Mouse (Mus musculus) forebrain, embryonic 16.5 days (tissue): Measurements from ENCODE around the gene Gm20388. TPM values are rescaled to one million over a fixed set of nuclear protein-coding genes. Genes with fewer than 3 reads are reported as not detected.
"Not testable (repeated sequence)": the region's sequence is repeated elsewhere in the genome, so short reads cannot be mapped to it uniquely, and the experiment has no call there.

Source experiments
- ATAC-seq: fragments of 200-750 bp; cut with Nextera tagmentation; 2 replicates; pipeline ENCODE4 v1.8.0; 2017; ENCODE audit warnings: mild to moderate bottlenecking, moderate library complexity
- H3K27ac ChIP-seq: fragments of 300-500 bp; sonication (generic); 2 replicates; pipeline ENCODE4 v1.5.1; 2014; ENCODE audit warnings: low read length, control low read depth
- H3K27me3 ChIP-seq: fragments of 300-500 bp; sonication (generic); replicated peaks from 2 replicates; pipeline ENCODE4 v1.6.1; 2014; ENCODE audit warnings: low read length; ENCODE audit not compliant: control insufficient read depth, insufficient read depth
- H3K36me3 ChIP-seq: fragments of 300-500 bp; sonication (generic); 2 replicates; pipeline ENCODE4 v1.6.1; 2014; ENCODE audit not compliant: control insufficient read depth, insufficient read depth
- H3K4me1 ChIP-seq: fragments of 300-500 bp; sonication (generic); replicated peaks from 2 replicates; pipeline ENCODE4 v1.6.1; 2014; ENCODE audit warnings: low read length; ENCODE audit not compliant: control insufficient read depth, insufficient read depth
- H3K4me2 ChIP-seq: fragments of 300-500 bp; sonication (generic); 2 replicates; pipeline ENCODE4 v1.6.1; 2014; ENCODE audit warnings: mild to moderate bottlenecking, low read length, control low read depth
- H3K4me3 ChIP-seq: fragments of 300-500 bp; sonication (generic); replicated peaks from 2 replicates; pipeline ENCODE4 v1.5.1; 2014; ENCODE audit warnings: mild to moderate bottlenecking, low read length, control low read depth
- H3K9ac ChIP-seq: fragments of 300-500 bp; sonication (generic); replicated peaks from 2 replicates; pipeline ENCODE4 v1.6.1; 2014; ENCODE audit warnings: low read depth, low read length, control low read depth
- H3K9me3 ChIP-seq: fragments of 300-500 bp; sonication (generic); 2 replicates; pipeline ENCODE4 v1.6.1; 2016; ENCODE audit warnings: low read length; ENCODE audit not compliant: control insufficient read depth
- WGBS: fragments of 180-500 bp; shearing (Covaris S2); extraction: QIAGEN DNeasy Blood & Tissue Kit; methylation state at CpG from one replicate; pipeline ENCODE4 v1.1.7; 2014; 5-methylcytosine and 5-hydroxymethylcytosine counted together
- polyA plus RNA-seq: library from polyadenylated mRNA; unstranded; fragments of >200 nt; fragmentation: Nextera tagmentation; extraction: Ambion mirVana; gene quantifications from 2 replicates; pipeline ENCODE4 v1.2.1, GENCODE M21; 2015

Gene Gm20388
- polyA plus RNA-seq, 1 experiment from 2014 or later, result 4.7 TPM

DNA sequence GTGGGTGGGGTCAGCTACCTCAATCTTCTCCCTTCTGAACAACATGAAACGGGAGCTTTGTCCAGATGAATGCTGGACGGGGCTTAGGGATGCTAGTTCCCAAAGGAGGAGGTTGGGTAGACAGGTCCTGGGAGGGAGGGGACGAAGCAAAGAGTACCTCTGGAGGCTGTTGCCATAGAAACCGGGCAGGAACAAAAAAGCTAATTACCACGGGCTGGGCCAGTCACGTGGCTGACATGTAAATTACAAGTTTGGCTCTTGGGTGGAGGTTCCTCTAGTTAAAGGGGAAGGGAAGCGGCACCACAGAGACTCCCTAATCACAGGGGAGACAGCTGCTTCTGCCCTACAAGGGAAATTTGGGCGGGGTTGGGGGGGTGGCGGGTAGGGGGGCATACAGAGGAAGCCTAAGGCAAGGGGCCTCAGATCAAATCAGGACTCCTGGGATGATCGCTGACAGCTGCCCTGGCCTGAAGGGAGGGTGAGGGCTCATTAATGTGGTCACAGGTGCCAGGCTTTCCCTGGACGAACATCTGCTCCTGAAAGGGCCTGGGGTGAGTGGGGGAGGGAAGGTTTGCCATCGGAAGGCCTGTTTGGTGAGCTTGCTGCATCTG lies 3502.0 kb downstream of the Gm20388 start:
- Histone ChIP-seq H3K4me2 (peak overlapping the region; percentile 98), H3K27ac (peak overlapping the region; percentile 98), H3K9me3 (no peaks in the 10 kb centered on the region), H3K27me3 (no peaks in the 10 kb centered on the region), H3K9ac (peak overlapping the region; percentile 97), H3K36me3 (no peaks in the 10 kb centered on the region; the same call in none of the 2 replicates), H3K4me1 (peaks cover 36% of the 10 kb centered on the region), H3K4me3 (peak overlapping the region; percentile 92)
- under 1% methylated on average over 12 of the region's 12 CpGs for WGBS
- ATAC-seq, result peak; percentile 13

DNA sequence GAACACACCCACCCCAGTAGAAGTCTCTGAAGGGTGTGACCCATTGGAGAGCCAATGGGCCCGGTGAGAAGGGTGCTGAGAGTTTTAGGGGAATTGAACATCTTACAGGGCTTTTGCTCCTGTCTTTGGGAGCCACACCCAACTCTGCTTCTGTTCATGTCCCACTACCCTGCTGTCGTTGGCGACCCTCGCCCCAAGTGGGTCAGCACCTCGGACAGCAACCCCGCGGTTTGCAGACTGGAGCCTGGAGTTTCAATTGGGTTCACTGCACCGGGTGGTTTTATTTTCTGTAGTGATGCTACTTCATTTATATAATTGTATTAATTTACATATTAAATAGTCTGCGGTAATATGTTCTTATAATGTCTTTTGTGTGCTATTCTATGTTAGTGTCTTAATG lies 3503.6 kb downstream of the Gm20388 start:
- Histone ChIP-seq H3K4me1 (peaks cover 29% of the 10 kb centered on the region), H3K4me2 (peak overlapping the region; percentile 98), H3K9me3 (no peaks in the 10 kb centered on the region), H3K36me3 (peaks cover 12% of the 10 kb centered on the region), H3K9ac (peak overlapping the region; percentile 97), H3K27me3 (no peaks in the 10 kb centered on the region), H3K27ac (peak overlapping the region; percentile 49; the same call in 1 of the 2 replicates), H3K4me3 (peak overlapping the region; percentile 92)
- 10% methylated on average over 9 of the region's 9 CpGs for WGBS
- no peak for ATAC-seq

DNA sequence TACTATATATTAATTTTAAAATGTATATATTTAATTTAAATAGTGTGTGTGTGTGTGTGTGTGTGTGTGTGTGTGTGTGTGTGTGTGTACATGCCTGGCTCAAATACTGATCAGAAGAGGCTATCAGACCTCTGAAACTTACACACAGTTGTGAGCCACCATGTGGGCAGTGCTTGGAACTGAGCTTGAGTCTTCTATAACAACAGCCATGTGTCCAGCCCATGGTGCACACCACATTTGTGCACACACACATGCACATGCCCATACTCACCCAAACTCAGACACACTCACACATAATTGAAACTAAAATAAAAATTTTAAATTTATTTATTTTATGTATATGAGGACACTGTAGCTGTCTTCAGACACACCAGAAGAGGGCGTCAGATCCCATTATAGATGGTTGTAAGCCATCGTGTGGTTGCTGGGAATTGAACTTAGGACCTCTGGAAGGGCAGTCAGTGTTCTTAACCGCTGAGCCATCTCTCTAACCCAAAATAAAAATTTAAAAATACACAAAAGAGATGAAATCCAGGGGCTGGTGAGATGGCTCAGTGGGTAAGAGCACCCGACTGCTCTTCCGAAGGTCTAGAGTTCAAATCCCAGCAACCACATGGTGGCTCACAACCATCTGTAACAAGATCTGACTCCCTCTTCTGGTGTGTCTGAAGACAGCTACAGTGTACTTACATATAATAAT lies 3504.5 kb downstream of the Gm20388 start:
- not testable (repeated sequence) for H3K27ac ChIP-seq, ATAC-seq, H3K9me3 ChIP-seq, H3K27me3 ChIP-seq, H3K9ac ChIP-seq
- H3K4me2 ChIP-seq, result peak overlapping the region; percentile 98
- 81% methylated on average over 5 of the region's 5 CpGs for WGBS
- H3K4me1 ChIP-seq, result peaks cover 20% of the 10 kb centered on the region
- peaks cover 19% of the 10 kb centered on the region for H3K36me3 ChIP-seq
- H3K4me3 ChIP-seq, result peak overlapping the region; percentile 92

DNA sequence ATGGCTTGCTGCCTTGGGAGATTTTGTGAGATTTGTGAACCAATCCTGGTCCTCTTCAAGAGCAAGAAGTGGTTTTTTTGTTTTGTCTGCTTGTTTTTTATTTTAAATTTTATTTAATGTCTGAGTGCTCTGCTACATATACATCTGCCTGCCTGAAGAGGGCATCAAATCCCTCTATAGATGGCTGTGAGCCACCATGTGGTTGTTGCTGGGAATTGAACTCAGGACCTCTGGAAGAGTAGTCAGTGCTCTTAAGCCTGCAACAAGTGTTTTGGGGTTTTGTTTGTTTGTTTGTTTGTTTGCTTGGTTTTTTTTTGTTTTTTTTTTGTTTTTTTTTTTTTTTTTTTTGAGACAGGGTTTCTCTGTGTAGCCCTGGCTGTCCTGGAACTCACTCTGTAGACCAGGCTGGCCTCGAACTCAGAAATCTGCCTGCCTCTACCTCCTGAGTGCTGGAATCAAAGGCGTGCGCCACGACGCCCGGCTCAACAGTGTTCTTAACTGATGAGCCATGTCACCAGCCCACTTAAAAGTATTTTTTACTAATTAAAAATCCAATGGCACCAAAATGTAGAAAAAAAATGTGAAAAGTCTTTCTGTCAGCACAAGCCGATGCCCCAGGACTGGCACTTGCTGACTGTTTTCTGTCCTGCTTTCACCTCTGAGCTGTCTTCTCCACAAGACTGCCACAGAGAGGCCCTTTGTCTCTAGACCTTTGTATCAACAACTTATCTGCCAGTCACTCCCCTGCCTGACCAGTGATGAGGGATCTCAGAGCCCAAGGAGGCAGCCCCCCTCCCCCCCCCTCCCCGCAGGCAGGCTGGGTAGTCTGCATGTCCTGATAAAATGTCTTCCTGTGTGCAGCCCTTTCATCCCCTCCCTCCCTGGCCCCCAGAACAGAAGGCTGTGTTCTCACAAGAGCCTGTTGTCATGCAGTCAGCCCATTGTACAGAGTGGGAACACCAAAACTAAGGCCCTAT lies 3505.6 kb downstream of the Gm20388 start:
- Histone ChIP-seq H3K4me1 (peaks cover 19% of the 10 kb centered on the region), H3K4me3 (peak overlapping the region; percentile 26), H3K36me3 (peaks cover 26% of the 10 kb centered on the region), H3K9me3 (no peaks in the 10 kb centered on the region), H3K9ac (no peak overlapping the region), H3K27me3 (no peaks in the 10 kb centered on the region), H3K27ac (no peak overlapping the region), H3K4me2 (peak overlapping the region; percentile 47)
- WGBS, result 75% methylated on average over 8 of the region's 8 CpGs
- ATAC-seq, result no peak

DNA sequence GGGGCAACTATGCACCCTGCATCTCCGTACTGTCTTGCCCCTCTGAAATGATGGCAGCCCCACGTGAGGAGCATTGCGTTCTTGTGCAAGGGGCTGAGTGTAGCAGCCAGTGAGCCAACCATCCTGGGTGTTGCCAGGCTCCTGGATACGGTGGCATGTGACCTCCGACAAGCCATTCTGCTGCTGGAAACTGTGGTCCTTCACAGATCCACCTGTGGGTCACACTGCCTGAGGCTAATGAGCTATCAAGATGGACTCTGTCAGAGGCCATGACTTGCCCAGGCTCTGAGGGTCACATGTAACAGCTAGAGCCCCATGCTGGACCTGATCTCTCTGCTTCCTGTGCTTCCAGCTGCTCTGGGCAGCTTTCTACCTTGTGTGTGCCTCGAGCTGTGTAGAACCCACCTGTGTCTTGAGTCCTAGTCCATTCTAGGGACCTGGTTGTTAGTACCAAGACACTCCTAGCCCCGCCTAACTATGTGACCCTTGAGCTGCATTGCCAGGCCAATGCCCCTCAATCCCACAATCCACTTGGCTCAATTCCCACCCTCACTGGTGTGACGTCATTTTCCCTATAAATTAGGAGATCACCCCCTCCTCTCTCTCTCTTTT lies 3506.4 kb downstream of the Gm20388 start:
- Histone ChIP-seq H3K9me3 (no peaks in the 10 kb centered on the region), H3K4me3 (no peak overlapping the region), H3K4me2 (peak overlapping the region; percentile 31), H3K36me3 (peaks cover 28% of the 10 kb centered on the region), H3K27ac (no peak overlapping the region), H3K27me3 (no peaks in the 10 kb centered on the region), H3K4me1 (peaks cover 21% of the 10 kb centered on the region), H3K9ac (no peak overlapping the region)
- ATAC-seq, result no peak
- WGBS, result 78% methylated on average over 8 of the region's 8 CpGs

DNA sequence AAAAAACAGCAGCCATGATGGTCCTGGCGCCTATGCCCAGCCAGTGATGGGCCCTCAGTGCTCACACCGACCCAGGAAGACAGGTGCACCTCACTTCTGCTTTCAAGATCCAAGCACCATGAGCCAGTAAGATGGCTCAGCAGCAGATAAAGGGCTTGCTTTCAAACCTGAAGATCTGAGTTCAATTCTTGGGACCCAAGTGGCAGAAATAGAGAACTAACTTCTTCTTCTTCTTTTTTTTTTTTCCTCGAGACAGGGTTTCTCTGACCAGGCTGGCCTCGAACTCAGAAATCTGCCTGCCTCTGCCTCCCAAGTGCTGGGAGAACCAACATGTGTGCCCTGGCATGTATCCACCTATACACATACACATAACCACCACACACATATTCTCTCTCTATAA lies 3509.1 kb downstream of the Gm20388 start:
- WGBS, result 94% methylated on average over 4 of the region's 4 CpGs
- Histone ChIP-seq H3K27ac (no peak overlapping the region), H3K9me3 (no peaks in the 10 kb centered on the region), H3K4me1 (peaks cover 20% of the 10 kb centered on the region), H3K36me3 (peaks cover 35% of the 10 kb centered on the region), H3K4me2 (no peak overlapping the region), H3K9ac (no peak overlapping the region), H3K27me3 (no peaks in the 10 kb centered on the region), H3K4me3 (no peak overlapping the region)
- no peak for ATAC-seq

DNA sequence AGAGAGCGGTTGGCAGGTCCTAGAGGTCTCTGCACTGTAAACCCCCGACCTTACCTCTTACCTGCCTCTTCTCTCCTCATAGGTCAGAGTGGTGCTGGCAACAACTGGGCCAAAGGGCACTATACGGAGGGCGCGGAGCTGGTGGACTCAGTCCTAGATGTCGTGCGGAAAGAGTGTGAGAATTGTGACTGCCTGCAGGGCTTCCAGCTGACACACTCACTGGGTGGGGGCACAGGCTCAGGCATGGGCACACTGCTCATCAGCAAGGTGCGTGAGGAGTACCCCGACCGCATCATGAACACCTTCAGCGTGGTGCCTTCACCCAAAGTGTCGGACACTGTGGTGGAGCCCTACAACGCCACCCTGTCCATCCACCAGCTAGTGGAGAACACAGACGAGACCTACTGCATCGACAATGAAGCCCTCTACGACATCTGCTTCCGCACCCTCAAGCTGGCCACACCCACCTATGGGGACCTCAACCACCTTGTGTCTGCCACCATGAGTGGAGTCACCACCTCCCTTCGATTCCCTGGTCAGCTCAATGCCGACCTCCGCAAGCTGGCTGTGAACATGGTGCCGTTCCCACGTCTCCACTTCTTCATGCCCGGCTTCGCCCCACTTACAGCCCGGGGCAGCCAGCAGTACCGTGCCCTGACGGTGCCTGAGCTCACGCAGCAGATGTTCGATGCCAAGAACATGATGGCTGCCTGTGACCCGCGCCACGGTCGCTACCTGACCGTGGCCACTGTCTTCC lies 3510.1 kb downstream of the Gm20388 start:
- Histone ChIP-seq H3K36me3 (peaks cover 35% of the 10 kb centered on the region), H3K27ac (no peak overlapping the region), H3K9me3 (no peaks in the 10 kb centered on the region), H3K27me3 (no peaks in the 10 kb centered on the region), H3K4me1 (peaks cover 19% of the 10 kb centered on the region), H3K9ac (no peak overlapping the region), H3K4me3 (no peak overlapping the region), H3K4me2 (no peak overlapping the region)
- ATAC-seq, result 0 out of 2 replicates have a peak, but pooled peaks have one; percentile 29
- WGBS, result 93% methylated on average over 34 of the region's 34 CpGs

DNA sequence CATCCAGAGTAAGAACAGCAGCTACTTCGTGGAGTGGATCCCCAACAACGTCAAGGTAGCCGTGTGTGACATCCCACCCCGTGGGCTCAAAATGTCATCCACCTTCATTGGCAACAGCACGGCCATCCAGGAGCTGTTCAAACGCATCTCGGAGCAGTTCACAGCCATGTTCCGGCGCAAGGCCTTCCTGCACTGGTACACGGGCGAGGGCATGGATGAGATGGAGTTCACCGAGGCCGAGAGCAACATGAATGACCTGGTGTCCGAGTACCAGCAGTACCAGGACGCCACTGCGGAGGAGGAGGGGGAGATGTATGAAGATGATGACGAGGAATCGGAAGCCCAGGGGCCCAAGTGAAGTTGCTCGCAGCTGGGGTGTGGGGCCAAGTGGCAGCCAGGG lies 3510.7 kb downstream of the Gm20388 start:
- no peaks in the 10 kb centered on the region; the same call in 1 of the 2 replicates for H3K9me3 ChIP-seq
- no peak overlapping the region for H3K4me2 ChIP-seq
- H3K4me1 ChIP-seq, result peaks cover 14% of the 10 kb centered on the region
- peaks cover 35% of the 10 kb centered on the region for H3K36me3 ChIP-seq
- ATAC-seq, result no peak
- no peak overlapping the region for H3K9ac ChIP-seq
- no peak overlapping the region for H3K4me3 ChIP-seq
- H3K27ac ChIP-seq, result no peak overlapping the region
- WGBS, result 88% methylated on average over 19 of the region's 19 CpGs
- H3K27me3 ChIP-seq, result no peaks in the 10 kb centered on the region
